Mouse (Mus musculus) monocyte, adult 5-6 weeks (primary cell): ENCODE results near the gene Ccdc24. TPM values are rescaled to one million over a fixed set of nuclear protein-coding genes. Genes with fewer than 3 reads are reported as not detected.

Experiments
- ATAC-seq: fragments of 153-309, 156-312 bp; replicated peaks from 2 replicates; pipeline ENCODE4 v1.8.0; 2017; ENCODE audit warnings: mild to moderate bottlenecking; ENCODE audit not compliant: low TSS enrichment, insufficient number of reproducible peaks, severe bottlenecking, poor library complexity, low FRiP score
- total RNA-seq: library from RNA; stranded (forward); fragments of 200-1000, 200-491, 200-594 nt; gene quantifications from 3 replicates; pipeline ENCODE4 v1.2.3, GENCODE M21; 2017

The Ccdc24 gene
- total RNA-seq, 1 experiment from 2014 or later: not detected

GRCm38 (mm10) chr4:117867823-117868222 lies 4.5 kb downstream of the Ccdc24 start:
- ATAC-seq: peak; percentile 36; the same call in 1 of the 2 replicates

DNA sequence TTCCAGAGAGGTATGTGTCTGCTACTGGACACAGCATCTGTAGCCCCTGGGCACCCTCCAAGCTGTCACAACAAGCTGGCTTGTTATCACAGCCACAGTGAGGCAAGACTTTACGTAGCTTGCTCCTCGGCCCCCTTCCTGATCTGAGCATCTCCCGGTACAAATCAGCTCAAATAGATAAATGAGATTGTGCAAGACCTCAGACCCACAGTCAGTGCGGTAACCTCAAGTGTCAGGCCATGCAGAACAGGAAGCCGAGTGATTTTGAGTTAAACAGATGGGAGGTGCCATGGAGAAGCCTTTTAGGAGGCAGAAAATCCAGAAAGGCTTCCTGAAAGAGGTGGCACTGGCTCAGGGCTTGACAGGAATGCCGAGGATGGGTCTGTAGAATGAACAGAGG lies 5.4 kb downstream of the Ccdc24 start:
- peak; percentile 16; the same call in 1 of the 2 replicates for ATAC-seq

GRCm38 (mm10) chr4:117866083-117866482 lies 6.3 kb downstream of the Ccdc24 start:
- 0 out of 2 replicates have a peak, but pooled peaks have one; percentile 23 for ATAC-seq

GRCm38 (mm10) chr4:117862823-117863222 lies 9.5 kb downstream of the Ccdc24 start:
- 0 out of 2 replicates have a peak, but pooled peaks have one; percentile 9 for ATAC-seq

GRCm38 (mm10) chr4:117860570-117860969 lies 11.8 kb downstream of the Ccdc24 start:
- ATAC-seq: no peak

- no peak for ATAC-seq
Observed at GRCm38 (mm10) chr4:117858794-117859193, 13.6 kb downstream of the Ccdc24 start.

GRCm38 (mm10) chr4:117855146-117855545 lies 17.2 kb downstream of the Ccdc24 start:
- ATAC-seq: no peak

DNA sequence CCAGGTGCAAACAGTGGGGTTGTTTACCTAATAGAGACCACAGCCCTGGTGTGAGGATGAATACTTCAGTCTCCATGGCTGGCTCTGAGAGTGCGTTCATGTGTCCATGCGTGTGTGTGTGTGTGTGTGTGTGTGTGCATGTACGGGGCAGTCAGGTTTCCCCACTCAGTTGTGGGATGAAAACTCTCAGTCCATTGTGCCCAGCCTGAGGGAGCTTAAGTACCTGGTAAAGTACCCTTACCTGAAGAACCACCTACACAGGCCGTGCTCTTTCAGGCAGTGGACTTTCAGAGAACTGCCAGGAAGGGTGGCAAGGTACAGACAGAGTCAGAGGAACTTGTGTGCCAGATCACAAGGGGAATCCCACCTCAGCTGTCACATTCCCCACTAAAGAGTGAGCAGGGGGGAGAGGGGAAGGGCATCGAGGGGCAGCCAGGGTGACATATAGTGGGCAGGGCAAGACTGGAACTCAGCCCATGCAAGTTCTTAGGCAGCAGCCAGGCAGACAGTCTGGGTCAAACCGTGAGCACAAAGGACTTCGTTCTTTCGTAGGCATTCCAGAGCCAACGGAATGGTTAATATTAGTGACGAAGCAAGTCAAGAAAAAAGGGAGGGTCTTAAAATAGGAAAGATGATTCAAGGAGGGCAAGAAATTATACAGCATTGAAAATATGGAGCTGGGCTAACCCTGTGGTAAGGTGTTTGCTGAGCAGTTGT lies 20.0 kb downstream of the Ccdc24 start:
- ATAC-seq: no peak

DNA sequence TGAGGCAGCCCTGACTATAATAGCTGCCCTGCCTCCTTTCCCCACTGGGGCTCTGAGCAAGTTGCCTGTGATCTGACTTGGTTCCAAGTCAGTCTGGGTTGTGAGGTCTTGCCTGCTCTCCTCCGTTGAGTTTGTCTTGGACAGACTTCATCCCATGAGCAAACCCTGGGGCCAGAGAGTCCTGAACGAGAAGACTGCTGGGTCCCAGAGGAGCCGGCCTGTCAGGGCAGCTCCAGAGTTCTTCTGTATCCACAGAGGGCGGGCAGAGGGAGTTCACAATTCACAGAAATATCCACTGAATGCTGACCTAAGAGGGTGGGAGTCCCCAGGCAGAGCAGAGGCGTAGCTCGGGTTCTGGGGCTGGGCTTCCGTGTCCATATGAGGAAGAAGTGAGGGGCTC lies 21.5 kb downstream of the Ccdc24 start:
- ATAC-seq: no peak

DNA sequence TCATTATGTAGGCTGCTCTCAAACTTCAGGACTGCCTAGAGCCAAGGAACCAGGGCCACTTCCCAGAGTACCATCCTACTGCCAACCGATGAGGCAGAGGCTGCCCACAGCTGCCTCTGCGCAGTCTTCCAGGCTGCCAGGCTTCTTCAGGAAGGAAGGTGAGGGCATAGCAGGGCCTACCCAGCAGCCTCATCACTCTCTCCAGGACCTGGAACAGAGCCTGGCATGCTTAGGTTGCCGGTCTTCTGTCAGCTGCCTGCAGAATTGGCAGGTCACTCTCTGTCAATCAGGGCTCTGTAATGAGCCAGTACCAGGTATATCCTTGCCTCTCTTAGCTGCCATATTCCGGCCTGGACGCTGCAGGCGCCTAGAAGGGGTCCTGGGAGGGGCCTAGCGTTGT lies 22.2 kb downstream of the Ccdc24 start:
- ATAC-seq: no peak

DNA sequence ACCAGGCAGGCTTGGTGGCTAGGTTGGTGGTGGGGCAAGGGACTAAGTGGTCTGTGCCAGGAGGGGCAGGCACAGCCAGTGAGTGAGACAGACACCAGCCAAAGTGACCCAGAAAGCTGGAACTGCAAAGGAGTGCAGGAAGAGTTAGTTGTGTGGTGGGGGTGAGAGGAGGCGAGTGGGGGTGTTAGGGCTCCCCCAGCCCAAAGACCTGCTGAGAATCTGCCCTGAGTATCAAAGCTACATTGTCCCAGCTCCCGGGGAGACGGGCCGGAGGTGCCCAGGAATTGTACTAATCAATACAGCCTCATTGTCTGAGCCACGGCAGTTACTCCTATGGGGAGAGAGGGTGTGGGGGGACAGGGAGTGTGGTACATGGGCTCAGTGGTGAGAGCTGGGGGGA lies 22.9 kb downstream of the Ccdc24 start:
- no peak for ATAC-seq

- ATAC-seq: no peak
Observed at GRCm38 (mm10) chr4:117849063-117849462, 23.3 kb downstream of the Ccdc24 start.

DNA sequence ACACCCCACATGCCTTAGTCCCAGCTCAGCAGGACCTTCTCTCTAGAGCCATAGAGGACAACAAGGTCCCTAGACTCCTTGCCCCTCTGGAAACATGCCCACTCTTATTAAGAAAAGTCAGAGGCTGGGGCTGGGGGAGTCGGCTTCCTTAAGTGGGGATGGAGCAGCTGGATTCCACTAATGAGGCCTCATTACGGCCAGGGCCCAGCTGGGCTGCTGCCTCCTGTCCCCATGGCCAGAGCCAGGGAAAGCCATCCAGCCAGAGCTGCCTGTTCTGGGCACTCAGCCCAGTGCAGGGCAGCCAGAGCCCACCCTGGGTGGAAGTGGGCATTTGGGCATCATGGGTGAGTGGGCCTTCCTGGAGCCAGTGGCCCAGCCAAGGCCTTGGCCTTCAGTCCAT lies 25.3 kb downstream of the Ccdc24 start:
- ATAC-seq: no peak

- no peak for ATAC-seq
Observed at GRCm38 (mm10) chr4:117846261-117846660, 26.1 kb downstream of the Ccdc24 start.

DNA sequence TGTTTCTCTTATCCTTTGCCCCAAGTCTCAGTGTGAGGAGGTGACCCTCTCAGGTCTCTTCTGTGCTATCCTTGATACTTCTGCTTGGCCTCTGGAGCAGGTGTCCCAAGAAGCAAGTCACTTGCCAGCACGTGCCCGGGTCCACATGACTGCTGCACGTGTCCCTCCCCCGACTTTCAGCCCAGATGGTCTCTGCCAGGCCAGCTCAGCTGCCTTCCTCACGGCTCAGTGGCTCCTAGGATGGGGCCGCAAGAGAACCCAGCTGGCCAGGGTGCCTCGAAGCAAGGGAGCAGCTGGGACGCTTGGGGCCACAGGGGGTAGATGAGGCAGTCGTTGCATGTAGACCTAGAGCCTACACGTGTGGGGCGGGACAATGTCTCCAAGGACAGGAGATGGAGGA lies 27.0 kb downstream of the Ccdc24 start:
- no peak for ATAC-seq

DNA sequence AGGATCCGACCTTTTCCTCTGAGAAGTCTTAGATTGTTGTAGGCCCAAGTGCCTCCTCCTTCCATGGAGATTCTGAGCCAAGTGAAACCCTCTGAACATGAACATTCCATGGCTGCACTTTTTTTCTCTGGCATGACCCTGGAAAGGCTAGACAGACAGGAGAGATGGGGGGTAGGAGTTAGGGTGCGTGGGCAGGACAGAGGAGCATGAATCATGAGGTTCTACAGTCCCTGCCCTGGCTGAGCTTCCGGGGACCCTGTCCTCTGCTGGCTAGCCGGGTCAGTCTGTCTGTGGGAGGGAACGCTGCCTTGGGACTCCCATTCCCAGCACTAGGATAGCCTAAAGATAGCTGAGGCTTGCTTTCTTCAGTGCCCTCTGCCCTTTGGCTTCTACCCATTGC lies 27.9 kb downstream of the Ccdc24 start:
- no peak for ATAC-seq

DNA sequence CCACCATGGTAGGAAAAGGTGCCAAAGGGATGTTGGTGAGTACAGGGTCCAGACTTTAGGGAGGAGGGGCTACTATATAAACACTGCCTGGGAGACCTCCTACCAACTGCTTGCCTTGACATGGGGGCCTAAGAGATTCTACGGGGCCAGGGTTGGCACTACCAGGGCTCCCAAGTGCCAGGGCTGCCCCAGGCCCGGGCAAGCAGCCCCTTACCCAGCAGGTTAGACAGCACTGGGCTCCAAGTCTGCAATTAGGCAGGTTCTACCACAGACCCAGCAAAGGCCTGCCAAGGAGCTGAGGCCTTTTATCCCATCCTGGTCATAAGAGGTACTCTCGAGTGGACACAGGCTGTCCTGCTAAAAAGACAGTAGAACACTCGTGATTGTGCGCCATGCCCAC lies 29.3 kb downstream of the Ccdc24 start:
- no peak for ATAC-seq

GRCm38 (mm10) chr4:117841566-117841965 lies 30.8 kb downstream of the Ccdc24 start:
- no peak for ATAC-seq

- ATAC-seq: no peak
Observed at GRCm38 (mm10) chr4:117840821-117841220, 31.5 kb downstream of the Ccdc24 start.

DNA sequence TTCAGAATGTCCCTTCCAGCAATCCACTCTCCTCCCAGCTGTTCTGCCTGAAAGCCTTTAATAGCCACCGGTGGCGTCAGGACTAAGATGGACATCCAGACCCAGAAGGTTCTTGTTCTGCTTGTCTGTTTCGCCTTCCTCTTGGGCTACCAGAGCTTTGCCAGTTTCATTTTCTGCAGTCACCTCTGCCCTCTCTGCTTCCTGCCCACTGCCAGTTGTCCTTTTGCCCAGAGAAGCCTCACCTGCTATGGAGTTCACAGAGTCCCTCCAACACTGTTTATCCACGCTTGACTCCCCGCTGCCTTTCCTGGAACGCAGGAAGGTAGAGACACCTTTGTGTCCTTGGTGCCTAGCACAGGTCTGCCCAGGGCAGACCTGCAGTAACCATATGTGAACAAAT lies 33.0 kb downstream of the Ccdc24 start:
- ATAC-seq: no peak

DNA sequence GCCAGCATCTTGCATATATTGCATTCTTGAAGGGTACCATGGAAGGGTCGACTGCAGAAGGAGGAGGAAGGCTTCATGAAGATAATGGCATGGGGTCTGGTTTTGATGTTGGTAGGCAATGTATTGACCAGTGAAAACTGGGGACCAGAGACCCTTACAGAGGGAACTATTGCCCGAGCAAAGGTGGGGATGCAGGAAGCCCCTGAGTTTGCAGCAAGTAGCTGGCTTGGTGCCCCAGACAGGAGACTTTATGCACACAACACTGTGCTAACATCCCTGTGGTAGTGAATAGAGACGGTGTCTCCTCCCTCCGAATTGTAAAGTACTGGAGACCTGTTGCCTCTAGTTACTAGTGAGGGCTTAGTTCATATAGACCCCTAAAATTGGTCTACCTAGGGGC lies 35.1 kb downstream of the Ccdc24 start:
- ATAC-seq: no peak
